Mouse (Mus musculus) myocyte (in vitro differentiated cells): ENCODE measurements at regions not wholly inside any gene's neighbourhood (a gene's known extent, or its start where the extent isn't known, plus 50 kb on each side); places are given as distances from the start of the nearest gene placed in this dataset.

Experiments
- H3K27me3 ChIP-seq: one replicate; pipeline ENCODE4 v1.6.1; 2011; ENCODE audit not compliant: control insufficient read depth, insufficient read depth, insufficient read length
- H3K36me3 ChIP-seq: one replicate; pipeline ENCODE4 v1.6.1; 2011; ENCODE audit not compliant: control insufficient read depth, insufficient read depth
- H3K4me2 ChIP-seq: one replicate; pipeline ENCODE4 v1.6.1; 2011; ENCODE audit warnings: low read depth, control low read depth
- H3K4me3 ChIP-seq: one replicate; pipeline ENCODE4 v1.5.1; 2011; ENCODE audit warnings: mild to moderate bottlenecking, control low read depth, moderate library complexity
- H3K79me2 ChIP-seq: one replicate; pipeline ENCODE4 v1.6.1; 2011; ENCODE audit not compliant: control insufficient read depth, insufficient read depth
- H3ac ChIP-seq: one replicate; pipeline ENCODE4 v1.6.1; 2011; ENCODE audit not compliant: control insufficient read depth, insufficient read length
- CEBPB ChIP-seq: IDR thresholded peaks from 2 replicates; pipeline ENCODE4 v1.6.1; 2011; ENCODE audit warnings: mild to moderate bottlenecking, moderate library complexity; ENCODE audit not compliant: poor library complexity, insufficient read depth, severe bottlenecking
- E2F4 ChIP-seq: IDR thresholded peaks from one replicate; pipeline ENCODE4 v1.6.1; 2011; ENCODE audit warnings: mild to moderate bottlenecking, control low read depth, moderate library complexity; ENCODE audit not compliant: insufficient read depth
- MAX ChIP-seq: IDR thresholded peaks from one replicate; pipeline ENCODE4 v1.6.1; 2011; ENCODE audit warnings: low read depth, mild to moderate bottlenecking, control low read depth
- MYOD1 ChIP-seq, 3 experiments: IDR thresholded peaks; one replicate each; pipeline ENCODE4 v1.6.1; 2011; ENCODE audit warnings: control low read depth in 2 of 3, low read depth in 2 of 3, mild to moderate bottlenecking in 2 of 3, moderate library complexity in 1 of 3; ENCODE audit not compliant: insufficient read length in 2 of 3, control insufficient read depth in 1 of 3
- MYOG ChIP-seq, 3 experiments: IDR thresholded peaks; one replicate each; pipeline ENCODE4 v1.6.1; 2011; ENCODE audit warnings: control low read depth in 2 of 3, low read depth in 2 of 3, mild to moderate bottlenecking in 2 of 3; ENCODE audit not compliant: insufficient read length in 2 of 3, control insufficient read depth in 1 of 3, insufficient read depth in 1 of 3
- POLR2A ChIP-seq: IDR thresholded peaks from one replicate; pipeline ENCODE4 v1.6.1; 2011; ENCODE audit warnings: low read depth, mild to moderate bottlenecking, control low read depth, moderate library complexity; ENCODE audit not compliant: insufficient read length
- POLR2AphosphoS2 ChIP-seq: IDR thresholded peaks from one replicate; pipeline ENCODE4 v1.6.1; 2011; ENCODE audit warnings: low read depth, control low read depth; ENCODE audit not compliant: insufficient read length
- REST ChIP-seq: IDR thresholded peaks from one replicate; pipeline ENCODE4 v1.6.1; 2011; ENCODE audit warnings: mild to moderate bottlenecking, control low read depth, moderate library complexity; ENCODE audit not compliant: insufficient read depth, insufficient read length
- SRF ChIP-seq: IDR thresholded peaks from one replicate; pipeline ENCODE4 v1.6.1; 2011; ENCODE audit warnings: low read depth; ENCODE audit not compliant: control insufficient read depth, insufficient read length
- TCF12 ChIP-seq: IDR thresholded peaks from one replicate; pipeline ENCODE4 v1.6.1; 2011; ENCODE audit warnings: mild to moderate bottlenecking, control low read depth; ENCODE audit not compliant: poor library complexity, insufficient read depth, severe bottlenecking
- TCF3 ChIP-seq: IDR thresholded peaks from one replicate; pipeline ENCODE4 v1.6.1; 2011; ENCODE audit warnings: low read depth, control low read depth; ENCODE audit not compliant: insufficient read length
- USF1 ChIP-seq: IDR thresholded peaks from one replicate; pipeline ENCODE4 v1.6.1; 2011; ENCODE audit warnings: low read depth, mild to moderate bottlenecking, control low read depth, moderate library complexity

DNA sequence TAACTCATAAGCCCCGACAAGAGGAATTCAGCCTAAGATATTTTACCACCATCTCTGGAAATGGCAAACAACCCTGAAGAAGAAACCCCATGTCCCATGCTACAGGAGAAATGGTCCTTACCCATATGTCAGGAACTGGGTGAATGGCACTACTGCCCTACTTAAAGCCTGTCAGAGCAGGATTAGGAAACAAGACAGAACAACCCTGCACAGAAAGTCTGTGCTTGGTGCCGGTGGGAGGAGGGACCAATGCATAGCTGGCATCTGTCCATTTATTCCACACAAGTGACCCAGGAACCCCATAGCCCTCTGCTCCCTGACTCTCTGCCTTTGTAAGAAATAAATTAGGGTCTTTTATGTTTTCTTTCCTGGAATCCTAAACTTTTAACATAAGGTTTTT lies 317.9 kb downstream of the Ttll7 start:
- H3K27me3 ChIP-seq: no peaks in the 10 kb centered on the region
- TF ChIP-seq TCF3 (no peak), USF1 (no peak), POLR2A (no peak), E2F4 (no peak), MYOG (IDR thresholded peaks at IDR 0.05; ENCODE audit: control insufficient read depth in 1 of 3, insufficient read depth in 1 of 3, insufficient read length in 2 of 3, low read depth in 2 of 3) (no peak), MYOD1 (IDR thresholded peaks at IDR 0.05; ENCODE audit: control insufficient read depth in 1 of 3, insufficient read length in 2 of 3, low read depth in 2 of 3) (no peak), MAX (no peak), TCF12 (no peak), REST (no peak), POLR2AphosphoS2 (no peak), CEBPB (no peak), SRF (no peak)
- H3K4me3 ChIP-seq: no peak overlapping the region
- no peak overlapping the region for H3ac ChIP-seq
- no peak overlapping the region for H3K4me2 ChIP-seq
- H3K79me2 ChIP-seq: no peaks in the 10 kb centered on the region
- no peaks in the 10 kb centered on the region for H3K36me3 ChIP-seq

DNA sequence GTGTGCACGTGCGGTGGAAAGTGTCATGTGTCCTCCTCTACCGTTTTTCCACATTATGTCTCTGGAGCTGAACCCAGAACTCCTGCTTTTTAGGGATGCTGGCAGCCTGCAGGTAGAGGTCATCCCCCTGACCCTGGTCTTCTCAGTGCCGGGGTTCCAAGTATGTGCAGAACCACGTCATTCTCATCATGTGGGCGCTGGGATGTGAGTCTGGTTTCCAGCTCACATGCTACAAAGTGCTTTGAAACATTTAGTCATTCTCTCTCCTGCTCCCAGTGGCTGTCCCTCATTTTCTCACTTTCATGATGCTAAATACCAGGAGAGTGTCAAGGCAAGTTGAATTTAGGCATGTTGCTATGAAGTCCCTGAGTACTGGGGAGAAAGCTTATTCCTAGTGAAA lies 326.6 kb downstream of the Ttll7 start:
- Histone ChIP-seq H3K79me2 (no peaks in the 10 kb centered on the region), H3K27me3 (no peaks in the 10 kb centered on the region), H3ac (no peak overlapping the region), H3K4me2 (no peak overlapping the region), H3K36me3 (no peaks in the 10 kb centered on the region), H3K4me3 (no peak overlapping the region)
- no peak for TF ChIP-seq POLR2AphosphoS2
- TF ChIP-seq REST: no peak
- no peak for TF ChIP-seq CEBPB
- no peak for TF ChIP-seq USF1
- TF ChIP-seq POLR2A: no peak
- no peak for TF ChIP-seq MAX
- TF ChIP-seq TCF3: no peak
- no peak for TF ChIP-seq SRF
- no peak for TF ChIP-seq MYOG (IDR thresholded peaks at IDR 0.05; ENCODE audit: control insufficient read depth in 1 of 3, insufficient read depth in 1 of 3, insufficient read length in 2 of 3, low read depth in 2 of 3)
- TF ChIP-seq E2F4: no peak
- no peak for TF ChIP-seq MYOD1 (IDR thresholded peaks at IDR 0.05; ENCODE audit: control insufficient read depth in 1 of 3, insufficient read length in 2 of 3, low read depth in 2 of 3)
- TF ChIP-seq TCF12: no peak

DNA sequence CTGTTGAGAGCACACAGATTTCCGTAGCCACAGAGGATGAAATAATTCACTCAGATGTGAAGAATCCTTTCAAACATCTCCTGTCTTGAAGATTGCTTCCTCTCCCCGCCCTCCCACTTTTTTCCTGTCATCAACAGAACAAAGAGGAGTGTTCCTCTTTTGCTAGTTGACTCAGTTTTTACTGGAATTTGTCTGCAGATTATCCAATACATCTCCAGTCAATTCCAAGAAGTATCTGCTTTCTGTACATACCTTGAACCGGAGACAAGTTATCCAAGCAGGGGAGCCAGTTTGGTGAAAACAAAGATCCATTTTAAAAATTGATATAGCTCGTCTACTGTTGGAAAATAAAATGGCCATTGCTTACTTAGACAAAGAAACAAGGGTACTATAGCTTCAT lies 328.5 kb downstream of the Ttll7 start:
- Histone ChIP-seq H3K79me2 (no peaks in the 10 kb centered on the region), H3K27me3 (no peaks in the 10 kb centered on the region), H3K4me2 (no peak overlapping the region), H3K36me3 (no peaks in the 10 kb centered on the region), H3ac (no peak overlapping the region), H3K4me3 (no peak overlapping the region)
- no peak for TF ChIP-seq SRF
- no peak for TF ChIP-seq MYOD1 (IDR thresholded peaks at IDR 0.05; ENCODE audit: control insufficient read depth in 1 of 3, insufficient read length in 2 of 3, low read depth in 2 of 3)
- TF ChIP-seq POLR2A: no peak
- no peak for TF ChIP-seq E2F4
- no peak for TF ChIP-seq CEBPB
- no peak for TF ChIP-seq POLR2AphosphoS2

DNA sequence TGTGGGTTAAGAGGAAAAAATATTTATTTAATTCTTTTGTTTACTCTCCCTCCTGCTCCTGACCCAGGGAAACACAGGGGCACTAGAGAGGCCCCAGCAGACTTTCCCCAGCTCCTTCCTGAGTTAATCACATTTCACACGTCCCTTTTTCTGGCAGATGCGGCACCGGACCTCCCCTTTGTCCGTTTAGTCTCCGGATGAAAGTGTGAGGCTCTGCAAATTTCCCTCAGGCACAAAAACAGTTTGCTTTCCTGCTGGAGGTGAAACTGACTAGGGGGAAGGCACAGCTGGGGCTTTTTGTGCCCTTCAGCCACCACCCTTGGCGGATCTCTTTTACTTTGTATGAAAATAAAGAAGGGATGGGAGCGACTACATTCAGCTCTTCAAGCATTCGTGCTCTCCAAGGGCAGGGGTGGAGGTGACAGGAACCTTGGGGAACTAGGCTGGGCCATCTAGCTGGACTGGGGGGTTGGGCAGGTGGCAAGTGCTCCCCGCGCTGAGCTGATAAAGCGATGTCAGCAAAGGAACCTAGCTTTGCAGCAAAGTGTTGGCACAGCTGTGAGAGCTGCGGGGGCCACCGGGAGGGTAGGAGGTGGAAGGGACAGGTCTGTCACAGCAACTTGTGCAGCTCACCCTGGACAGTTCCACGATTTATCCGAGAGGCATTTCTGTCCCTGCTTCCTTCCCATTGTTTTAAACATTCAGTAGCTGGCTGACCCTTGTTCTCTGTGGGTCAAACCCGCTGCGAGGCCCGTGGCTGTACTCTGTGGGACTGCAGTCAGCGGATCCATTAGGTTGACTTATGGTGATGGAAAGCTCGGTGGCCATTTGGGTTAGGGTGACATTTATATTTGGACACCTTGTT lies 329.6 kb downstream of the Ttll7 start:
- no peaks in the 10 kb centered on the region for H3K27me3 ChIP-seq
- H3K4me3 ChIP-seq: no peak overlapping the region
- no peak overlapping the region for H3K4me2 ChIP-seq
- H3K36me3 ChIP-seq: no peaks in the 10 kb centered on the region
- no peaks in the 10 kb centered on the region for H3K79me2 ChIP-seq
- TF ChIP-seq SRF (no peak), CEBPB (no peak), POLR2A (no peak), TCF3 (no peak), USF1 (no peak), POLR2AphosphoS2 (no peak), MYOD1 (IDR thresholded peaks at IDR 0.05; ENCODE audit: control insufficient read depth in 1 of 3, insufficient read length in 2 of 3, low read depth in 2 of 3) (no peak), MAX (no peak), E2F4 (no peak), MYOG (IDR thresholded peaks at IDR 0.05; ENCODE audit: control insufficient read depth in 1 of 3, insufficient read depth in 1 of 3, insufficient read length in 2 of 3, low read depth in 2 of 3) (no peak), TCF12 (no peak), REST (no peak)
- H3ac ChIP-seq: no peak overlapping the region

DNA sequence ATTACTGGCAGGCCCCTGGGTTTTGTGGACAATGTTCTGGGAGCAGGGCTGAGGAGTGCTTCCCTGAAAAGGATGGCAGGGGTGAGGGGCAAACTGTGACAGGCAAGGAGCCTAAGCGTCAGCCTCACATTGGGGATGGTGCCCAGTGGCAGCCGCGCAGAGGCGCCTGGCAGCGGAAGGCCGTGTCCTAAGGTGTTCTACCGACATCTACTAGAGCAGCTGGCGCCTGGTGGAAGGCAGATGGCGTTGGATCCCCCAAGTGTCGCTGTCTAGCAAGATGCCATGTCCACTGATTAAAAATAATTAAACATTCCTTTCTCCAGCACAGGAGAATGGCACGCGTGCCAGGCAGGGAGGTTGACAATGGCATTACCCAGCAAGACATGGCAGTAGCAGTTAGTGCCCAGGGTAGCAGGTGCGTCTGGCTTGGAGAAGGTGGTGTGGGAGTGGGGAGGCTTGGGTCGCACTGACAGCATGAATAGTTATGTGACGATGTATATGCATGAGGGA lies 330.3 kb downstream of the Ttll7 start:
- no peaks in the 10 kb centered on the region for H3K36me3 ChIP-seq
- TF ChIP-seq SRF (no peak), TCF12 (no peak), REST (no peak), USF1 (no peak), MYOG (IDR thresholded peaks at IDR 0.05; ENCODE audit: control insufficient read depth in 1 of 3, insufficient read depth in 1 of 3, insufficient read length in 2 of 3, low read depth in 2 of 3) (no peak), CEBPB (no peak), MYOD1 (IDR thresholded peaks at IDR 0.05; ENCODE audit: control insufficient read depth in 1 of 3, insufficient read length in 2 of 3, low read depth in 2 of 3) (no peak), E2F4 (no peak), POLR2AphosphoS2 (no peak), POLR2A (no peak), TCF3 (no peak), MAX (no peak)
- H3K4me3 ChIP-seq: no peak overlapping the region
- no peak overlapping the region for H3K4me2 ChIP-seq
- no peaks in the 10 kb centered on the region for H3K27me3 ChIP-seq
- no peaks in the 10 kb centered on the region for H3K79me2 ChIP-seq
- H3ac ChIP-seq: no peak overlapping the region
